Mouse (Mus musculus) liver, embryonic 14.5 days (tissue): Measurements from ENCODE around the gene Ghdc.

ENCODE experiments used
- CTCF ChIP-seq: IDR thresholded peaks from 2 replicates; pipeline ENCODE4 v1.5.1; 2016; ENCODE audit warnings: antibody characterized with exemption, low read depth, control low read depth
- EP300 ChIP-seq: IDR thresholded peaks from 2 replicates; pipeline ENCODE4 v1.6.1; 2016; ENCODE audit warnings: antibody characterized with exemption, low read depth

DNA sequence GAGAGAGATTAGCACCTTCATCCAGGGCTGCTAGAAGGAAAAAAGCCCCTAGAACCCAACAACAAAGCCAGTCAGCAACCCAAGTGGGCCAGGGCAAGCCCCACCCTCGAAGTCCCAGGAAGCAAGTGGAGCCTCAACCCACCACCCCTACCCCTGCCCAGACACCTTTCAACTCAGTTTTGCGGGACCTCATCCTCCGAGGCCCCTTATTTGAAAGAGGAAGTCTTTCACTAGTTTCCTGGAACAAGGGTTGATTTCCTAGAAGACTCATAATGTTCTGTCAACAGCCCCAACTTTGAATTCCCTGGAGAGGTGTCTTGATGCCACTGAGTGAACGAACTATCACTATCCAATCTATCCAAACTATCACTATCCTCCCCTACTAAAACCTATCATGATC lies 40.8 kb downstream of the Ghdc start:
- no peak for TF ChIP-seq CTCF
- TF ChIP-seq EP300, result no peak
